Mouse (Mus musculus) urinary bladder, postnatal 14 days (tissue): ENCODE measurements around the gene Arhgap18.

ENCODE experiments used
- DNase-seq: peaks from one replicate; pipeline ENCODE4 v3.0.0; 2021; ENCODE audit warnings: low spot score

The Arhgap18 gene

DNA sequence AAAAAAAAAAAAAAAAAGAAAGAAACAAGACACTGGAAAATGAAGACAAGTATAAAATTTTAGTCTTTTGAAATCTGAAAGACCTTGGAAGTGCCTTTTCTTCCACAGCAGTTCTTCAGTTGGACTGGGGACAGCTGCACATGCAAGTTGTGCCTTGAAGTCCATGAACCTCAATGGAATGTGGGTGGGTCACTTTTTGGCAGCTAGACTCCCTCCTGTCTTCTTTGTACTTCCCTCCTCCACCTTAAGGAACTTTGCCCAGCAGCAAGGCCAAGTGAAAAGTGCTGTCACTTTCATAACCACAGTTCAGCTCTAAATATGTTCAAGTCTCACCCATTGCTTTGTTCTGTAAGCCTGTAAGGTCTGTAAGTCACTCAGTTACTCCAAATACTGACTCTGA is 23.2 kb downstream of the Arhgap18 start:
- DNase-seq, result no peak

DNA sequence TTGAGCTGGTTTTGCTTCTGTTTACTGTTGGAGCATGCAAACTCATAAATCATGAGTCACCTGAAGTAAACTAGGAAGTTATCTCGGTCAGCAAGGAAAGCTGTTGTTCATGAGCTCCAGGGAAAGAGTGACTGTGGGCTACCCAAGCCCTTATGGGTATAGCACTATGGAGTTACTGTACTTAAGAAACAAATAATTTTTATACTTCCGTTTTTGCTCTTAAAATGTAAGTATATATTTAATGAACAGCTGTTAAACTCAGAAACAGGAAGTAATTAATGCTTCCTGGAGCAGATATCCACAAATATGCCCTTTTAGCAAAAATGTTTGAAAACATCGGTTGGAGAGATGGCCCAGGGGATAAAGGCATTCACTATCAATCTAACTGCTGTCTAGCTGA is 27.4 kb downstream of the Arhgap18 start:
- DNase-seq, result no peak

DNA sequence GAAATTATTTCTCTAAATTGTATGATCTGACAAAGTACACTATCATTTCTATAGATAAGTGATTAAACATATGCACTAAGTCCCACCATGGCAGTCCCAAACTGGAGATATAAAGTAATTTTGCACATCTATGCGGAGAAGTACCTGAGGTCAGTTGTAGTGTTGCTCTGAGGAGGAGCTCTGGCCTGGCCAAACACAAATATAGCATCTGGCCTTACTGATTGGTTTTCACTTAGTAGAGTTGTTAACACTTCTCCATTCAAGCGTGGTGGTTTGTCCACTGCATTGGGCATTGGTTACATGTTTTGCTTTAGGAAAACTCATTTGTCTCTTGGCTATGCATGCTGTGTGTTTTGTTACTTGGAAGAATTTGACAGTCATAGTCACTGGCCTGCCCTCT is 36.5 kb downstream of the Arhgap18 start:
- DNase-seq, result no peak

DNA sequence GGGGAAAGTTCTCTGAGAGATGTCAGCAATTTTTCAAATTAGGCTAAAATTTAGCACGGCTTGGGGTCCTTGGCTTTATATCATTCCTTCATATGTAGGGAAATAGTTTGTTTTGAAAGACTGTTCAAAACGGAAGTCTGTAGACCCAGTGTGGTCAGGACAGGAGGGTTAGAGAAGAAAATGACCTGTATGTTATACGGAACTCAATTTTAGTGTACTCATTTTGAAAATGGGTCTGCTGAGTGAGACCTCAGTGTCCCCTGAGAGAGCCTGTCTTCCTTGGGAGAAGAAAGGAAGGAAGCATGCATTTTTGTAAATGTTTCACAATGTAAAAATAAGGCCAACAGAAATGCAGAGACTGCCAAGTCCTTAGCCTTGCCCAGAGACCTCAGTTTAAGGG is 38.6 kb downstream of the Arhgap18 start:
- no peak for DNase-seq

DNA sequence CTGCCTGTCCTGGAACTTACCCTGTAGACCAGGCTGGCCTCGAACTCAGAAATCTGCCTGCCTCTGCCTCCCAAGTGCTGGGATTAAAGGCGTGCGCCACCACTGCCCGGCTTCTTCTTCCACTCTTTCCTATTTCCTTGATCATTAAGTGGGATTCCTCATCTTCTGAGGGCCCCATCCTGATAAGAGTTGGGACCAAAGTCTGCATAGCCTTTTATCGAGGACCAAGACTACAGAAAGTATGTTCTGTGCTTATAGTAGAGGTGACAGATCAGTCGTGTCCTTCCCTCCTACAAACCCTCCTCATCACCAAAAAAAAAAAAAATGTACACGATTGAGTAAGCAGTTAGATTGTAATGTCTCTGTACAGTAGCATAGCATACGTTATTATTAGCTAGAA is 39.8 kb downstream of the Arhgap18 start:
- no peak for DNase-seq

DNA sequence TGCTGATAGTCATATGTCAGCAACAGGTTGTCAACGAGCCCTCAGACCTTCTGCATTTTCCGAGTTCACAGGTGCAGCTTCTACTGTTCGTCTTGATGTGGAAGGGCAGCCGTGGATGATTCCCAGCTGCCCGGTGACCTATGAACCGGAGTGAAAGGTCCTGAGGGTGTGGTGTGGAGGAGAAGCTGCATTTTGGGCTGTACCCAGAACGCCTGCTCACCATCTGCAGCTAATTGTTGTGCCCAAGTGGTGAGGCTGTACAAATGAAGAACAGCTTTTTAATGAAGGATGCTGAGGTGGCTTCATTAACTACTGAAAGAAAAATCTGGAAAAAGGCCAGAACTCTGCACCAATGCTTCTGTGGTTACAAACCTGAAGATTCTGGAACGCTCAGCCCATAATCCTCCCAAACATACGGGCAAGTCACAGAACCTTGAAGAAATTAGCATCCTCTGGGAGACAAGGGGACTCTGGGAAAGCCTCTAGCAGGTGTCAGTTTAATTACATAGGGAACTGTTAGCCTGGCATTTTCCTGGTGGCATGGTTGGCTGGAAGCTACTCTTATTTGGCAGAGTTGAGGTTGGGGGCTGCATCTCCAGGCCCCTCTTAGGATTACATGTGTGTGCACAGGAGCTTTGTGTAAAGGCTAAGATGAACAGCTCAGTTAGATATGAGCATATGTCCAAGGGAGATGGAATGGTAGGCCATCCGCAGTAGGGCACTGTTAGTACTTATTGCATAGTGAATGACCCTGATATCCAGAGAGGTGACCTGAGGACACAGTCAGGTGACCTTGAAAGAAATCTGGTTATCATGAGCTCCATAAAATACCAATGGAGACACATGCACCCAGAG is 43.4 kb downstream of the Arhgap18 start:
- DNase-seq, result no peak

DNA sequence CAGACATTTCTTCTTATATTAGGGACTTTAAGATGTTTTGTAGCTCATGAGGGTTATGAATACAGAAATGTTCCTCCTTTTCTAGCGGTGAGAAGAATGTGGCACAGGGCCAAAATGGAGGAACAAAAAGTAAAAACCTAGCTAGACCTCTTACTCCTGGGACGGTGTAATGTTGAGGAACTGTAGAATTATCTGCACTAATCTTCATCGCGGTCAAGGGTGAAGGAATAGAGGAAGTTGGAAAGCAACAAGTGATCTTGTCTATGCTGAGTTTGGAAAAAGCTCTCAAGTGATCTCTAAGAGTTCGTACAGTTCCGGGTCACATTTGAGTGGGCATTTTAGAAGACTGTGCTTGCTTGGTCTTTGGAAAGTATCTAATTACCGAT is 44.1 kb downstream of the Arhgap18 start:
- DNase-seq, result peak; percentile 17

DNA sequence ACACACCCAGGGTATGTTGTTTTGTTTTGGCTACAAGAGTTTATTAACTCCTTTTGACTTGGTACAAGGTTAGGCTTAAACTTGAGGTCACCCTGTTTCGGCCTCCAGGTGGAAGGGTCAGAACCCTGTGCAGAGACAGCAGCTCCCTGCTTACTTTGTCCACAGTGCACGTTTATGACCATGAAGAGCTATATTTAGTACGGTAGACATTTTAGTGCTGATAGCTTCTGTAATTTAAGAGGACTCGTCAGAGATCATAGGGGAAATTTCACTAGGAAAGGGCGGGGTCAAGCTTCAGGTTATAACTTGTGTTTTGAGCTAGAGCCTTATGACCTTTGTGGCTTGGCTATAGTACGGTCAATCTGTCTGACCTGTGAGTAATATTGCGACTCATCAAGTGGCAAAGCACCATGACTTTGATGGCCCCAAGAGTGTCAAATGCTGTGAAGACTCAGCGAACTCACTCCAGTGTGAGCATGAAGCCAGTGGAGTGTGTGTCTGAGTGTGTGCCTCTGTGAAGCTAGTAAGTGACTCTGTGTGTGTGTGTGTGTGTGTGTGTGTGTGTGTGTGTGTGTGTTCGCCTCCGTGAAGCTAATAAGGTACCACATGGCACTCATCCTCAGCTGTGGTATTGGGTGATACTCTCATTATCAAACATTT is 45.7 kb downstream of the Arhgap18 start:
- no peak for DNase-seq

DNA sequence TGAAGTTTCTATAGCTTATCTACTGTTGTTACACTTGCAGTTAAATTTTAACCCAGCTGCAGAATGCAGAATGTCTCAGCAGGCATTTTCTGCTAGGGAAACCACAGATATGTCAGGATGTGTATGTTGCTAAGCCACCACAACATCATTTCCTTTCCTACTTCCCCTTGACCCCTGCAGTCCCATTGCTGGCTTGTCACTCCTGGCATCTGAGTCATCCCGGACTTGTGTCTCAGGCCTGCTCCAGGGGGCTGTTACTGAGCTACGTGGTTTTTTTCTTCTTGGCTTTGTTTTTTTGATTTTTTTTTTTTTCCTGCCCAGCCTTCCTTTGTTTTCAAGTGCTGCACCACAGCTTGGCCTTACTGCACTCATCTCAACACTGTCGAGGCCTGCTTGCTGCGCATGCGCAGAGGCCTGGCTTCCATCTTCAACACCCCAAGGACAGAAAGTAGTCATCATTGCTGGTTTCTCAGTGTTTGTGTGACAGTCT is 46.4 kb downstream of the Arhgap18 start:
- no peak for DNase-seq

DNA sequence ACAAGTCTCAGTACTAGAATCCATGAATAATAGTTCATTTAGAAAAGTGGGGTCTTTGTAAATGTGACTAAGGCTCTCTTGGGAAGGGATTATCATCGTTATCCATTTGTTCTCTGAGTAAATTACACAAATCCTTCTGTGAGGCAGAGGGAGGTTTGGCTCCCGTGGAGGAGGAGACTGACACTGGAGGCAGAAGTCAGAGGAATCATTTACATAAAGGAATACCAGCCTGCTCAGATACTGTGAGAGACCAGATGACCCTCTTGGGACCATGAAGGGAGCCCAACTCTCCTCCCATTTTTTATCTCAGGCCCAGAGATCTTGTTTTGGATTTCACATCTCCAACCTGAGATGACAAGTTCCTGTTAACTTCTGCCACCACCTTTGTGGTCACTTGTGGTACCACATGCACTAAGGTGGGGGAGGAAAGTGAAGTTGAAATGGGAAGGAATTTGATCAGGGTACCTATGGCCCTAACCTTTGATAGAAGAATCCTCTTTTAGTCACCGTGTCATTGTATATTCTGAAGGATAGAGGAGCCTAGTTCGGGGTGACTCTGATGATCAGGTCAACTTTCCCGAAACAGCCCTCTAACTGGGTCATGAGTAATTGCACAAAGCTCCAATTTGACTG is 51.2 kb downstream of the Arhgap18 start:
- DNase-seq, result no peak

DNA sequence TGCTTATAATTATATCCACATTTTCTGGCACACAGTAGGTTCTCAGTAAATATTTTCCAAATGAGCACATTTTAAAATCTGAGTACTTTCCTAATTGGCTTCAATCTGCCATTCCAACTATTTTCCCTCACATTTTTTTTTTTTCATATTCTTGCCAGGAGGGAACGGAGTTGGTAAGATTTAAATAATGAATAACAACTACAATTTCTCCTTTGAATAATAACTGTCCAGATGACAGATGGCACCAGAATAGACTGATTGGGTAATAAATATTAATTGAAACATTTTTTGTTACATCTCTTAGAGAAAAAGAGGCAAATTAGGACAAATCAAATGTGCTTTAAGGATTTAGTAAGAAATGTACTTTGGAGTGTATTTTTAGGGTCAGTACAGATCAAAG is 51.8 kb downstream of the Arhgap18 start:
- no peak for DNase-seq

DNA sequence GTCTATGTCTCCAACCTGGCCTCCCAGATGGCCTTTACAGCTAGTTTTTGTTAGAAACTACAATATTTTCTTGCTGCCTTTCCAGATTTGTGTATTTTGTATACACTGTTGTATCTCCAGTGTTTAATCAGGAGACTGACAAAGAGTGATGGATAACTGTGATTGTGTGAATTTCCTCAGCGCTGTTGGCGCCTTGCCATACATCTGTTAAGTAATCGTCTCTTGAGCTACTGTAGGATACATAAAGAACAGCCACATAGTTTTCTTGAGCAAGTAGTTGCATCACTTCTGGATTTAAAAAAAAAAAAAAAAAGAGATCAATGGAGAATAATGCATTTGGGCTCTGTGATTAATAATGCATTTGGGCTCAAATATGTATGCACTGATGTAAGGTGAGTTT is 52.9 kb downstream of the Arhgap18 start:
- no peak for DNase-seq

DNA sequence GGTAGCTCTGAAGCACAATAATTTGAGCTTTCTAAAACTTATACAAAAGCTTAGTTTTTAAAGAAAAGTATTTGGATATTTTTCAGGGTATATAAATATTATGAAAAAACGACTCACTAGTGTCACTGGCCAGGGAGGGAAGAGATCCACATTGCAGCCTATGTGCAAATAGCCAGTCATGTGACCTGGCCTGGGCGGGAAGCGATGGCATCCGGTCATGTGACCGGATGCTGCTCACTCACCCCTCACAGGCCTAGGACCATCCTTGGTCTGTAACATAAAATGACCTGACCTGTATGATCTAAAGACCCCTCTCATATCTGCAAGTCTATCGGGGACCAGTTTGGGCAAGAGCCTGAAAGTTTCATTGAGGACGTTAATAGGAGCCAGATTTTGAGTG is 56.8 kb downstream of the Arhgap18 start:
- no peak for DNase-seq

DNA sequence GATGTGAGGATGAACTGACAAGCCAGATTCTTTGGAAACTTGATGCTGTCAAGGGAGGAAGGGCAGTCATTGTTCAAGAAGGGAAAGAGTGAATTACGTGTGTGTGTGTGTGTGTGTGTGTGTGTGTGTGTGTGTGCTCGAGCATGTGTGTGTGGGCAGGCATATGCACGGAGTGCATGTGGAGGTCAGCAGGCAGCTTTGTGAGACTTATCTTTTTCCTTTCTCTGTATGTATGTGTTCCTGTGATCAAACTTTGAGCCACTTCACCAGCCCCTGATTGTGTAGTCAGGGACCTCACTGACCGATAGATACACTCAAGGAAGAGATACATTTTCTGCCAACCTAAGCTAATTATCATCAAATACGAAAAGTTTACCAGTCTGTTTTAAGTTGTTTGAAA is 57.6 kb downstream of the Arhgap18 start:
- no peak for DNase-seq

DNA sequence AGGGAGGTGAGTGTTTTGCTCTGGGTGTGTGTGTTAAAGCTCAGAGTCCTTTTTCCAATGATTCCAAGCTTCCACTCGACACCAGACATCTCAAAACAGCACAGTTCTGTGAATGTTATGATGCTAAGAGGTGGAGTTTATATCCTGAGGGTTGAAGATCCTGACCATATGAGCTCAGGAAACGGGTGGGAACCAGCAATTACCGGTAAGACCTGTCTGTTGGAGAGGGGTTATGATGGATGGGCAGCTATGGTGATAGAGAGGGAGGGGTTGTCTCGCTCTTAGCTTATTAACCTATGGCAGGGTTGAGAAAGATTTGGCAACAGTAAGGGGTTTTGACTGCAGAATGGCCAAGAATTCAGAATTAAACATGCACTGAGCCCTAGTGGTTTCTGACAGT is 58.1 kb downstream of the Arhgap18 start:
- DNase-seq, result no peak

DNA sequence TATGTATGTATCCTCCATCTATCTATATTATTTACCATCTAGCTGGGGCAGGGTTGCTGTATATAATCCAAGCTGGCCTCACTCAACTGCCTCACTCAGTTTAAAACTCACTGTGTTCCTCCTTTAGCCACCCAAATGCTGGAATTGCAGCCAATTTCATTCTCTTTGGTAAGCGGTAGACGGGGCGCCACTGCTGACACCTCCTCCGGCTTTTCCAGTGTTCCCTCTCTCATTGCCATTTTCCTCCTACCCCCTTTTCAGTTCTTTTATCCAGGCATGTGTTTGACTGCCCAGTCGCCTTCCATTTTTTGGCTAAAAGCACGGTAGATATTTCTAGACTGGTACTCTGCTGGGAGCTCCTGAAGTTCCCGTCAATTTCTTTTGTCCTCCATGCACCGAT is 62.4 kb downstream of the Arhgap18 start:
- DNase-seq, result no peak

DNA sequence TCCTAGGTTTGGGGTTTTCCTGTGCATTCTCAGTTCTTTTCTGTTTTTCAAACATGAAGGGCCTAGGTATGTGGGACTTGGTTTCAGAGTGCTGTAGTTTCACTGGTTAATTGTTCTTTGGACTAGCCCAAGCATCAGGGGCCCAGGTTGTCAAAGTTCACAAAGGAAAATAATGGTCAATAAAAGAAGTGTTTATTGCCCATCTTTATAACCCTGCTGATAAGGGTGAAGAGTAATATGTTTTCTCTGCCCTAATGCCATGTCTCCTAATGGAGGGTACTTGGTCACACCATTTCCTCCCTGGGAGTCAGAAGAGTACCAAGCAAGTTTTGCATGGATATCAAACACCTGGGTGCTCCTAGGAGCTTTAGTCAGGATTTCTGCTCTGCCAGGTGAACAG is 67.1 kb downstream of the Arhgap18 start:
- DNase-seq, result no peak

DNA sequence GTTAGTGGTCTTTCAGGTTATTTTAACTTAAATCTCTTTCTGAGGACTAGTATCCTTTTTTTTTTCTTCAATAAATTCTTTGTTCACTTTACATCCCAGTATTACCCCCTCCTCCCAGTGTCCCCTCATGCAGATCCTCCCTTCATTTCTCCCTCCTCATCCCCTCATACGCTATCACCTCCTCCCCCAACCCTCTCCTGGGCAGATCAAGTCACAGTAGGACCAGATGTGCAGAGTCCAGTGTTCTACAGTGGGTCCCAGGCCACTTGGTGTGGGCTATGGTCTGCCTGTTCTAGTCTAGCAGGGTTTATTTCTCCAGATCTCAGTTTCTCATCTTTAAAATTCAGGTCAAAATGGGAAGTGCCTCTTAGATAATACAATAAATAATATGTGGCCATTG is 67.7 kb downstream of the Arhgap18 start:
- no peak for DNase-seq

DNA sequence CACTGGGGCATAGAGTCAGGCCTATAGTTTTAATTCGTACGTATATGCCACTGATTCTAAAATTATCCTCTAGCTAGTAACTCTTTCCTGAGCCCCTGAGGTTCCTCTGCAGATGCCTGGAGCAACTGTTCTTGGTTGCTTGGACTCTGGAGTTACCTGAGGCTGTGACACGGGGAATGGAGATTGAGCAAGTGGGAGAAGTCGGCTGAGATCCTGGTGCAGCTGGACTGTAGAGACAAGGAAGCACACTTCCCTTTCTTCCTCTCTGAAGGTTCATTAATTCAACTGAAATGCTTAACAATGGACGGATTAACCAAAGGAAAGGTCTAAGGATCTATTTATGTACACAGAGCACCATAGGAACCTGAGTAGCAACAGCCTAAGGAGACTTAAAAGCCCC is 70.8 kb downstream of the Arhgap18 start:
- DNase-seq, result no peak

DNA sequence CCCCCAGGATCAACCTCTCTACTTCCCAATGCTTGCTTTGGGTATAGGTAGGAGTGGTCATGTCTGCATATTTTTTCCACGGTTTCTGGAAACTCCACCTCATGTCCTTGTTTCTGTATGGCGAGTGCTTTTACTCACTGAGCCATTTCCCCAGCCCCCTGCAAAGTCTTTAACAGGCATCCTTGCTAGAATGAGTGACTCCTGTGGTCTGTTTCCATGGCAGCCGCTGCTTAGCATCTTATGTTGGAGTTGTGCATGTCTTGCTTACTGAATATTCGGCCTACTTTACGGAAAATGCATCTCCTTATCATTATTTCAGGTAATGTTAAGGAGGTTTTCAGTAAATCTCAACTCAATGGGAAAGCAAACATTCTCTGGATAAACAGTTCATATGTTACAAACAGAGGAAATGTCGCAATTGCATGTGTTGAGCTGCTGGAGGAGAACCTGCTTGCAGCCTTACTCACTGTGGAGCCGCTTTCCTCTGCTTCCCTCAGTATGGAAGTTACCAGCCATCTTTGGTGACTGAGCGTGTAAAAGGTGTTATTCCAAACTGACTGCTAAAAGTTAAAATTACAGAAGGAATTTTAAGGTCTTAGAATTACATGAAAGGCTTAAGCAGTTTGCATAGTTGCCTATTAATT is 72.1 kb downstream of the Arhgap18 start:
- no peak for DNase-seq

DNA sequence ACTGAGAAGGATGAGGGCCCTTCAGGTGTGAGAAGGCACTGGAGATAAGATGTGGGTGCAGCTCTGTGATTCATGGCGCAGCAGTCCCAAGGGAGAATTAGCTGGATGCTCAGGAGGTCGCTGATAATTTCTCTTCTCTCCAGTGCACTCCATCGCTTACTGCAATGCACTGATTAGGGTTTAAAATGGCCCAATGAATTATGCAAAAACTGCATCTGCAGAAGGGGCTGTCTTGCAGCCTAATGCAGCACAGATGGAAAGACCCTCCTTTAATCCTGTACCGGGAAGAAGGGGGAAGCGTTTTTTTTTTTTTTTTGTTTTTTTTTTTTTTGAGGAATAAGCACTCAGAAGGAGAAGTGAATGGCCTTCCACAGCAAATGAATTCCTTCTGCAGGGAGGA is 74.1 kb downstream of the Arhgap18 start:
- DNase-seq, result no peak

DNA sequence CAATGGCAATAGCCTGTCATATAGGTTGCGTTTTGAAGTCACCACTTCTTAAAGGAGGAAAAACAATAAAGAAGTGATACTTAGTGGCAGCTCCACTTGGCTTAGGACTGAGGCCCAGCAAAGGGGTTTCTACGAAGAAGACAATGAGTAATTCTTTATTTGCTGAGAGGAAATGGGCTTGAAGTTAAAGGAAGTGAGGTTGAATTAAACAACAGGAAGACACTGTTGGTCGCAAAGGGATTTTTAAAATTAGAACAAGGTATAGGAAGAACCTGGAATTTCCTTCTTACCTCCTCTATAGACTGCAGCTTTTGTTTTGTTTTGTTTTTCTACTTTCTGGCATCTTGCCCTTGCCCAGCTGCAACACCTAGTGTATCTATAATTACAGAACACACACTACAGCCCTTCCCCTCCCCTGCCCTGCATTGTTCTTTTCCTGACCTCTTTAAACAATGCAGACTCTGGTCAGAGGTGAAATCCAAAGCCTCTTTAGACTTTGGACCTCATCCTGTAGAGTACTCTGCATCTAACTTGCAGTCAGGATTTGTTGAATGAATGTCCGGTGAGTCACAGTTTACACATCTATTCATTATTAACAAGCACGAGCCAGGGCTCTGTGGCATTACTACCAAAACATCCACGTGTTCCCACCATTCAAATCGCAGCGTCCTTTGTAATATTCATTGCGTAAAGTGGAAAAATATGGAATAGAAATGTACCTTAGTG is 75.4 kb downstream of the Arhgap18 start:
- DNase-seq, result no peak
